Mouse (Mus musculus): ENCODE data around the gene Stil. TPM values are rescaled to one million over a fixed set of nuclear protein-coding genes. Genes with fewer than 3 reads are reported as not detected.

Gene Stil
- total RNA-seq, 1 experiment, result 7.4 TPM

DNA sequence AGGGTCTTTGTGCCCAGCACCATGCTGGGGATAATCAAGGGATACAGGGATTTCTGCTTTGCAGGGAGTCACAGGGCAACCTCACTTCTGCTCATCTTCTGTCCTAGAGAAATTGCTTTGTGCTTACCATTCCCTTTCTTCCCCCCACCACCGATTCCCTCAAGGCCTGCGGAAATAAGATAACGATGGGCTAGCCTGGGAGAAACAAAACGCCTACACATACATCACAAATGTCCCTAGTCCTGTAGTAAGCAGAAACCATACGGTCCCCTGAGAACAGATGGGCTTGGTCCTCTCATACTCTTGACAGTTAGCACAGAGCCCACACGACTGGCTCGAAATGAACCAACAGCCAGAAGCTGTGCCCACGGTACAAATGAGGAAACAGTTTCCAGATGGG lies 48.2 kb downstream of the Stil start:
- no peak for DNase-seq (ENCODE audit: low read depth, low spot score)
- no peak for TF ChIP-seq CHD2 (IDR thresholded peaks at IDR 0.05; ENCODE audit: low read depth, low read length)
- TF ChIP-seq HCFC1 (IDR thresholded peaks at IDR 0.05; ENCODE audit: borderline replicate concordance, insufficient read depth, low read length), result no peak
- no peak for TF ChIP-seq ZC3H11A (IDR thresholded peaks at IDR 0.05; ENCODE audit: borderline replicate concordance, low read depth, low read length)
- TF ChIP-seq MAFK (IDR thresholded peaks at IDR 0.05; ENCODE audit: insufficient read depth, low read depth, low read length), result no peak
- no peak for TF ChIP-seq ZNF384 (IDR thresholded peaks at IDR 0.05; ENCODE audit: low read depth, low read length)

DNA sequence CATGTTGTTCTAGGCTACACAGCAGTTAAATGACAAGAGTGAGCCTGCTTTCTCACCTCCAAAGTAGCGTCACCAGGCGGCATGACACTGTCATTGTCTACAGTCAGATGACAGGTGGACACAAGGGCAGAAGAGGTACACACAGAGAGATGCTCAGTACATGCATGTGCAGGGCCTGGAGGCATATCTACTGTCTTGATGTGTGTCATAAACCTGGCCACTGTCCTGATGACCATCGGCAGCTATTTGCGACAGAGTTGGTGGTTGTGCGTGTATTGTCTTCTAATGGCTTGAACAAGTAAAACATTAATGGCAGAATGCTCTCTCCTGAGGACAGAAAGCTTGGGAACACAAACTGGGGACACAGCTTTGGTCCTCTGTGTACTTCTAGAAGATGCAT lies 51.3 kb downstream of the Stil start:
- in situ Hi-C loops (cut with MboI; ENCODE audit: low sequenced_read_pairs in 2 of 2, unreplicated experiment in 2 of 2), result loop anchor here (25.0 kb wide), 1 partner anchor 886 kb away; the partner anchor contains the start of gene Dmbx1 (in 2 of the 2)

More for the DNA sequence above, 48.2 kb downstream of the Stil start:
- no peak overlapping the region for H3K27ac ChIP-seq (ENCODE audit: insufficient read depth, low read depth, low read length, poor library complexity, severe bottlenecking)
- H3K9ac ChIP-seq (ENCODE audit: insufficient read depth, low read depth, low read length, poor library complexity, severe bottlenecking), result peak overlapping the region; percentile 19; the same call in 1 of the 2 replicates
- H3K9me3 ChIP-seq (ENCODE audit: control insufficient read depth, insufficient read depth, low read depth, low read length), result no peaks in the 10 kb centered on the region
- H3K4me3 ChIP-seq (ENCODE audit: insufficient read depth in 1 of 2, low read depth in 1 of 2, low read length in 2 of 2, poor library complexity in 1 of 2, severe bottlenecking in 1 of 2), result no peak overlapping the region
- no peaks in the 10 kb centered on the region for H3K36me3 ChIP-seq (ENCODE audit: control insufficient read depth, insufficient read depth, low read length, poor library complexity, severe bottlenecking)
- in situ Hi-C loops (cut with MboI; ENCODE audit: low sequenced_read_pairs in 2 of 2, unreplicated experiment in 2 of 2), result no loop called here
- peaks cover 2 to 4% of the 10 kb centered on the region in 2 experiments; a peak in 1 of 4 replicates for H3K4me1 ChIP-seq (ENCODE audit: control insufficient read depth in 2 of 2, insufficient read depth in 2 of 2, low read length in 2 of 2, poor library complexity in 1 of 2)

GRCm38 (mm10) chr4:115052343-115053005 lies 52.5 kb downstream of the Stil start:
- in situ Hi-C loops (cut with MboI; ENCODE audit: low sequenced_read_pairs in 2 of 2, unreplicated experiment in 2 of 2), result loop anchor here (25.0 kb wide), 1 partner anchor 885 kb away; the partner anchor contains the start of gene Dmbx1 (in 2 of the 2)
- peaks cover 1 to 7% of the 10 kb centered on the region in 2 experiments; a peak in 1 of 4 replicates for H3K4me1 ChIP-seq (ENCODE audit: control insufficient read depth in 2 of 2, insufficient read depth in 2 of 2, low read length in 2 of 2, poor library complexity in 1 of 2)
- H3K36me3 ChIP-seq (ENCODE audit: control insufficient read depth, insufficient read depth, low read length, poor library complexity, severe bottlenecking), result no peaks in the 10 kb centered on the region
- DNase-seq (ENCODE audit: low read depth, low spot score), result no peak
- no peaks in the 10 kb centered on the region for H3K9me3 ChIP-seq (ENCODE audit: control insufficient read depth, insufficient read depth, low read depth, low read length)
- H3K27ac ChIP-seq (ENCODE audit: insufficient read depth, low read depth, low read length, poor library complexity, severe bottlenecking), result no peak overlapping the region
- peak overlapping the region; percentile 9 to 31; a peak in 3 of 4 replicates for H3K4me3 ChIP-seq (ENCODE audit: insufficient read depth in 1 of 2, low read depth in 1 of 2, low read length in 2 of 2, poor library complexity in 1 of 2, severe bottlenecking in 1 of 2)
- TF ChIP-seq ZNF384 (IDR thresholded peaks at IDR 0.05; ENCODE audit: low read depth, low read length), result no peak
- no peak for TF ChIP-seq ZC3H11A (IDR thresholded peaks at IDR 0.05; ENCODE audit: borderline replicate concordance, low read depth, low read length)
- H3K9ac ChIP-seq (ENCODE audit: insufficient read depth, low read depth, low read length, poor library complexity, severe bottlenecking), result no peak overlapping the region

More for the DNA sequence above, 51.3 kb downstream of the Stil start:
- no peaks in the 10 kb centered on the region for H3K9me3 ChIP-seq (ENCODE audit: control insufficient read depth, insufficient read depth, low read depth, low read length)
- H3K36me3 ChIP-seq (ENCODE audit: control insufficient read depth, insufficient read depth, low read length, poor library complexity, severe bottlenecking), result no peaks in the 10 kb centered on the region
- no peak overlapping the region for H3K27ac ChIP-seq (ENCODE audit: insufficient read depth, low read depth, low read length, poor library complexity, severe bottlenecking)
- TF ChIP-seq ZNF384 (IDR thresholded peaks at IDR 0.05; ENCODE audit: low read depth, low read length) (no peak), CHD2 (IDR thresholded peaks at IDR 0.05; ENCODE audit: low read depth, low read length) (no peak), ZC3H11A (IDR thresholded peaks at IDR 0.05; ENCODE audit: borderline replicate concordance, low read depth, low read length) (no peak), MAFK (IDR thresholded peaks at IDR 0.05; ENCODE audit: insufficient read depth, low read depth, low read length) (no peak), HCFC1 (IDR thresholded peaks at IDR 0.05; ENCODE audit: borderline replicate concordance, insufficient read depth, low read length) (no peak)
- no peak overlapping the region for H3K4me3 ChIP-seq (ENCODE audit: insufficient read depth in 1 of 2, low read depth in 1 of 2, low read length in 2 of 2, poor library complexity in 1 of 2, severe bottlenecking in 1 of 2)
- DNase-seq (ENCODE audit: low read depth, low spot score), result no peak
- no peak overlapping the region for H3K9ac ChIP-seq (ENCODE audit: insufficient read depth, low read depth, low read length, poor library complexity, severe bottlenecking)
- H3K4me1 ChIP-seq (ENCODE audit: control insufficient read depth in 2 of 2, insufficient read depth in 2 of 2, low read length in 2 of 2, poor library complexity in 1 of 2), result peaks cover 2 to 4% of the 10 kb centered on the region in 2 experiments; a peak in 1 of 4 replicates

GRCm38 (mm10) chr4:115055044-115055443 lies 55.1 kb downstream of the Stil start:
- DNase-seq (ENCODE audit: low read depth, low spot score), result no peak
- H3K9ac ChIP-seq (ENCODE audit: insufficient read depth, low read depth, low read length, poor library complexity, severe bottlenecking), result no peak overlapping the region
- in situ Hi-C loops (cut with MboI; ENCODE audit: low sequenced_read_pairs in 2 of 2, unreplicated experiment in 2 of 2), result loop anchor here (5.0 to 25.0 kb wide), 3 partner anchors 143 to 882 kb away; partner anchors contain the start of genes Dmbx1 (in 2 of the 2) and Foxd2 (in 1 of the 2)
- H3K27ac ChIP-seq (ENCODE audit: insufficient read depth, low read depth, low read length, poor library complexity, severe bottlenecking), result no peak overlapping the region
- no peak overlapping the region for H3K4me3 ChIP-seq (ENCODE audit: insufficient read depth in 1 of 2, low read depth in 1 of 2, low read length in 2 of 2, poor library complexity in 1 of 2, severe bottlenecking in 1 of 2)
- peaks cover 0 to 12% of the 10 kb centered on the region in 2 experiments; a peak in 2 of 4 replicates for H3K4me1 ChIP-seq (ENCODE audit: control insufficient read depth in 2 of 2, insufficient read depth in 2 of 2, low read length in 2 of 2, poor library complexity in 1 of 2)
- no peaks in the 10 kb centered on the region for H3K36me3 ChIP-seq (ENCODE audit: control insufficient read depth, insufficient read depth, low read length, poor library complexity, severe bottlenecking)
- no peaks in the 10 kb centered on the region for H3K9me3 ChIP-seq (ENCODE audit: control insufficient read depth, insufficient read depth, low read depth, low read length)
- TF ChIP-seq ZC3H11A (IDR thresholded peaks at IDR 0.05; ENCODE audit: borderline replicate concordance, low read depth, low read length) (no peak), CHD2 (IDR thresholded peaks at IDR 0.05; ENCODE audit: low read depth, low read length) (no peak), ZNF384 (IDR thresholded peaks at IDR 0.05; ENCODE audit: low read depth, low read length) (no peak), MAFK (IDR thresholded peaks at IDR 0.05; ENCODE audit: insufficient read depth, low read depth, low read length) (no peak)
